Mouse (Mus musculus): Measurements from ENCODE around the gene Plce1. TPM values are rescaled to one million over a fixed set of nuclear protein-coding genes. Genes with fewer than 3 reads are reported as not detected.
"Not testable (repeated sequence)": the region's sequence is repeated elsewhere in the genome, so short reads cannot be mapped to it uniquely, and the experiment has no call there.

The Plce1 gene
- polyA plus RNA-seq, 1 experiment, result 2.2 TPM

DNA sequence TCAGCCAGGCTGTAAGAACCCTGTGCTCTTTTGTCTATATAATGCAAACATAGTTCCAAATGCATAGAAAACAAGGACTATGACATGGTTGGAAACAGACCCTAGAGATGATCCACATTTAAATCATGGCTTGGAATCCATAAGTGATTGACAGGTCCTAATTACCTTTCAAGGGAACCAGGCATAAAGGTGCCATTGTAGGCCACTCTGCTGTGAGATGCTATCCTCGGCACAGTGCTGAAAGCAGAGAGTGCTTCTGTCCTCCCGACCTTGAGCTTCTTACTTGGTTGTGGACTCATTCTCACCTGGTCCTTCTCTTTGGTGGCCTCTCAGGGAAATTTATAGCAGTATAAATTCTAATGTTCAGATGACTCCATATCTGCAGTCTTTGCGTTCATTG is 46.6 kb downstream of the Plce1 start:
- TF ChIP-seq CTCF (IDR thresholded peaks at IDR 0.05; ENCODE audit: extremely low read depth, insufficient read depth, low read length) (no peak), POLR2A (IDR thresholded peaks at IDR 0.05; ENCODE audit: extremely low read depth, insufficient read depth, low read length) (no peak)
- no peak overlapping the region for H3K27ac ChIP-seq (ENCODE audit: insufficient read depth, low read length)
- H3K4me3 ChIP-seq (ENCODE audit: insufficient read depth, low read length), result no peak overlapping the region
- no peaks in the 10 kb centered on the region for H3K4me1 ChIP-seq (ENCODE audit: control insufficient read depth, insufficient read depth, low read length)

DNA sequence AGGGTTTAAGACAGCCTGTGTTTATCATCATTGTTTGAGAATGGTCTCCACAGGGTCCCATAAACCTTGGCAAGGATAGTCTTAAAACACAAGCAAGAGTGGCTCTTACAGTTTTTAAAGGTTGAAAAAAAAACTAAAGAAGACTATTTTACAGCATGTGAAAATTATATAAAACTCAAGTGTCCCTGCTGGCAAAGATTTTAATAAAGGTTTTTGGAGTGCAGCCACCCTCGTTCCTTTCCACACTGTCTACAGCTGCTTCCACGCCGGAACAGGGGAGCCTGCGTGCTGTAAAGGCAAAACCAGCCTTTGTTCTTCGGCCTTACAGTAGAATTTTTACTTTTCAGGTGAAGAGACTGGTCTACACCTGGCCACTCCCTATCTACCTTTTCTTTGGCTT is 52.3 kb downstream of the Plce1 start:
- Histone ChIP-seq H3K4me1 (ENCODE audit: control insufficient read depth, insufficient read depth, low read length) (no peaks in the 10 kb centered on the region), H3K4me3 (ENCODE audit: insufficient read depth, low read length) (no peak overlapping the region), H3K27ac (ENCODE audit: insufficient read depth, low read length) (no peak overlapping the region)
- TF ChIP-seq CTCF (IDR thresholded peaks at IDR 0.05; ENCODE audit: extremely low read depth, insufficient read depth, low read length) (no peak), POLR2A (IDR thresholded peaks at IDR 0.05; ENCODE audit: extremely low read depth, insufficient read depth, low read length) (no peak)

DNA sequence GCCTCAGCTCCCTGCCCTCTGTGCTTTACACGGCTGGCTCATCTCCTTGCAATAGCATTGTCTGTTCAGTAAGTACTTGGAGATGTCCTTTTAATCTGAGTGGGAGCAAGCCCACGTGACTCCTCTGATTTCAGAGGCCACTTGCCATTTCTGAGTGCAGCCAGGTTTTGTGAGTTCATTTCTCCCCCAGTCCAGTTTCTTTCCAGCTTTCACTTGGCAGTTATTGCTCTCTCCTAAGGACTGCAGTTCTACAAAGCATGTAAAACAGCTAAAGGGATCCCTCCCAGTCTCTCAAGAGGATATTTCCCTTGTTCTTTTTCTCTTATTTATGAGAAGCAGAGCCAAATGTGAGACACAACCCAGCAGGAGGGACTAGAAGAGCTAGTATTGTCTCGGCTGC is 58.4 kb downstream of the Plce1 start:
- TF ChIP-seq CTCF (IDR thresholded peaks at IDR 0.05; ENCODE audit: extremely low read depth, insufficient read depth, low read length), result no peak
- TF ChIP-seq POLR2A (IDR thresholded peaks at IDR 0.05; ENCODE audit: extremely low read depth, insufficient read depth, low read length), result no peak
- Histone ChIP-seq H3K27ac (ENCODE audit: insufficient read depth, low read length) (no peak overlapping the region), H3K4me3 (ENCODE audit: insufficient read depth, low read length) (no peak overlapping the region), H3K4me1 (ENCODE audit: control insufficient read depth, insufficient read depth, low read length) (no peaks in the 10 kb centered on the region)

DNA sequence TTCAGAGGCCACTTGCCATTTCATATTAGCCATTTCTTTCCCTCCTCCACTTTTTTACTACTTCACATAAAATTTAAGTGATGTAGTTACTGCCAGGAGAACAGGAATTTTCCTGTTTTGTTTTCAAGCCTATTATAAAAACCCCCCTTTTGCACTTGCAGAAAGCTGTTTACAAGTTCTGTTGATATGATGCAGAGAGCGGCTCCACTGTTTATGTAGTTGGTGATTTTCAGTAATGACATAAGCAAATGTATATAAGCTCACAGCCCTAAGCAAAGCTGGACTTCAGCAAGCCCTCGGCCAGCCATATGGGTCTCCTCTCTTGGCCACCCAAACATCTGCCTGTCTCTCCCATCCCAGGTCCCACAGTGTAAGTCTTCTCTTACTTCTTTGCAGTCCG is 59.6 kb downstream of the Plce1 start:
- Histone ChIP-seq H3K27ac (ENCODE audit: insufficient read depth, low read length) (no peak overlapping the region), H3K4me3 (ENCODE audit: insufficient read depth, low read length) (no peak overlapping the region), H3K4me1 (ENCODE audit: control insufficient read depth, insufficient read depth, low read length) (no peaks in the 10 kb centered on the region)
- no peak for TF ChIP-seq POLR2A (IDR thresholded peaks at IDR 0.05; ENCODE audit: extremely low read depth, insufficient read depth, low read length)

DNA sequence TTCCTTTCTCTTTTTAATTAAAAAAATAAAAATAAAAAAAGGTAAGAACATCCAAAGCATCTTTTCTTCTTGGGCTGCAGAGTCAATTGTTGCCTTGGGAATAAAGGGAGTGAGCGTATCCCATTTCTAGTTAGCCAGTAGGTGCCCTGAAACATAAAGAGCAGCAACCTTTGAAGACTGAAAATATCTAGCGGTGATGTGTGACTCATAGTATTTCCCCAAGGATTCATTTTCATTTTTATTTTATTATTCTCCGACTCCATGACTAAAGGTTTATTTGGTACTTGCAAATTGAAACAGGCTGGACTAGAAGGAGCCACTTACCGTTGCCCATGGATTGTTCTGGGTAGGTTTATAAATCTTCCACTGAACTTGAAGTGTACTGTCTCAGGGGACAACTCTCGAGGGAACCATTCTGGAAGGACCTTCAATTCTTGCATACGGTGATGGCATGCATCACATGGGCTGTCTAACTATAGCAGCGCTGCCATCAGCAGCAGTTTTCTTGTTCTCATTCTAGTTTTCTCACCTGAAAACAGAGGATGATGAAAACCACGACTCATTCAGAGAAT is 68.7 kb downstream of the Plce1 start:
- Histone ChIP-seq H3K27ac (ENCODE audit: insufficient read depth, low read length) (no peak overlapping the region), H3K4me3 (ENCODE audit: insufficient read depth, low read length) (no peak overlapping the region), H3K4me1 (ENCODE audit: control insufficient read depth, insufficient read depth, low read length) (no peaks in the 10 kb centered on the region)
- no peak for TF ChIP-seq CTCF (IDR thresholded peaks at IDR 0.05; ENCODE audit: extremely low read depth, insufficient read depth, low read length)
- no peak for TF ChIP-seq POLR2A (IDR thresholded peaks at IDR 0.05; ENCODE audit: extremely low read depth, insufficient read depth, low read length)

DNA sequence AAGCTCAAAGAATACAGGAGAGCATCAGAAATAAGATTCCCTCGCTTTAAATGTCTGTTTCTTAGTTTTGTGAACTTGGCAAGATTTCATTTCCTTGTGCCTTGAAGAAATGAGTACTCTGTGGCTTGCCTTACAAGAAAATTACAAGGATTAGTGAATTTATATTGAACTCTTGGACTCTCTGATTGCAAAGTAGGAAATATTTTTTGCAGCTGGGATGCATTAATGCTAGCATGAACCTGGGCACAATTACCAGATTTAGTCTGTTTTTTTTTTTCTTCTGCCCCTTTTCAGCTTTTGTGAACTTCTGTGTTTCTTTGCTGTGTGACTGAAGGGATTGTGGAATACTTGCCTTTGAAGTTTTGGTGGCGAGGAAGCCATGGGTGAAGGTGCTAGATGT is 72.6 kb downstream of the Plce1 start:
- H3K27ac ChIP-seq (ENCODE audit: insufficient read depth, low read length), result no peak overlapping the region
- no peaks in the 10 kb centered on the region for H3K4me1 ChIP-seq (ENCODE audit: control insufficient read depth, insufficient read depth, low read length)
- no peak for TF ChIP-seq CTCF (IDR thresholded peaks at IDR 0.05; ENCODE audit: extremely low read depth, insufficient read depth, low read length)
- no peak for TF ChIP-seq POLR2A (IDR thresholded peaks at IDR 0.05; ENCODE audit: extremely low read depth, insufficient read depth, low read length)
- H3K4me3 ChIP-seq (ENCODE audit: insufficient read depth, low read length), result no peak overlapping the region

DNA sequence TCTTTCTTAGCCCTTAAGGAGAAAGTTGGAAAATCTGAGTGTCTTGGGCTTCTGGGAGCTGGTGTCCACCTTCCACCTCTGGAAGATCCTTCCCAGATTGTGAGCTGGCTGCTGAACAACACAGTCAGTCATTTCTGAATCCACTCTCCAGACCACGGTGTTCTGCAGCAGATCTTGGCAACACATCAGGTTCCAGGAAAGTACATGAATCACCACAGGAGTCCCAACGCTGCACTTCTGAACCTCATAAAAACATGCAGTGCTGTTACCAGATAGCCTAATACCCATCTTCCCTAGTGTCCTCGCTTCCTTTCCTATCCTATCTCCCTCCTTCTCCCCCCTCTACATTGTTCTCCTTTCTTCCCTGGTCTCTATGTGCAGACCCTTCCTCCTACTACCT is 74.5 kb downstream of the Plce1 start:
- no peaks in the 10 kb centered on the region for H3K4me1 ChIP-seq (ENCODE audit: control insufficient read depth, insufficient read depth, low read length)
- TF ChIP-seq CTCF (IDR thresholded peaks at IDR 0.05; ENCODE audit: extremely low read depth, insufficient read depth, low read length) (no peak), POLR2A (IDR thresholded peaks at IDR 0.05; ENCODE audit: extremely low read depth, insufficient read depth, low read length) (no peak)
- H3K4me3 ChIP-seq (ENCODE audit: insufficient read depth, low read length), result no peak overlapping the region
- no peak overlapping the region for H3K27ac ChIP-seq (ENCODE audit: insufficient read depth, low read length)

DNA sequence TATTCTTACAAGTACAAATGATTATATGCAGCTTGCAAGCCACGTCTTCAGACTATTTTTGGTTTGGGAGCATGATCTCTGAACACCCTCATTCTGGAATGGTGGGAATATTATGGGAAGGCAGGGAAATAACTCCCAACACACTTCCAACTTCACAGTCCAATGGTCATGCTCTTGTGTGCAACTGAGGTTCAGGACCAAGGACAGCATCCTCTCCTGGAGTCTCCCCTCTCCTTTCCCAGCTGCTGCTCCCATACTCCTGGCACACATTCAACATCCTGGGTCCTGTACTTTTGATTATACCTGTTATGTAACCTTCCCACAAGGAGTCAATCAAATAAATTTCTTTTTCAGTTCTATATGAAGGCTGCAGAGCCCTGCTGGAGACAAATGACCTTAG is 77.9 kb downstream of the Plce1 start:
- Histone ChIP-seq H3K27ac (ENCODE audit: insufficient read depth, low read length) (no peak overlapping the region), H3K4me3 (ENCODE audit: insufficient read depth, low read length) (no peak overlapping the region), H3K4me1 (ENCODE audit: control insufficient read depth, insufficient read depth, low read length) (no peaks in the 10 kb centered on the region)
- TF ChIP-seq CTCF (IDR thresholded peaks at IDR 0.05; ENCODE audit: extremely low read depth, insufficient read depth, low read length) (no peak), POLR2A (IDR thresholded peaks at IDR 0.05; ENCODE audit: extremely low read depth, insufficient read depth, low read length) (no peak)

DNA sequence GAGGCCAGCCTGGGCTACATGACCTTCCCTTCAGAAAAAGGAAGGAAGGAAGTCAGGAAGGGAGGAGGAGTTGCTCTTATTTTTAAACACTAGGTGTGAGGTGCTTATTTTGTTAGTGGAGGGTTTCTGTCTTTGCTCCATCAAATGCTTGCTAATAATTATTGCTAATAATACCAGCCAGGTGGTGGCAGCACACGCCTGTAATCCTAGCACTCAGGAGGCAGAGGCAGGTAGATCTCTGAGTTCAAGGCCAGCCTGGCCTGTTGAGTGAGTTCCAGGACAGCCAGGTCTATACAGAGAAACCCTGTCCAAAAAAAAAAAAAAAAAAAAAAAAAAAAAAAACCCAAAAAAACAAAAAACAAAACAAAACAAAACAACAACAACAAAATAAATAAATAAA is 81.0 kb downstream of the Plce1 start:
- not testable (repeated sequence) for H3K27ac ChIP-seq (ENCODE audit: insufficient read depth, low read length); H3K4me3 ChIP-seq (ENCODE audit: insufficient read depth, low read length); H3K4me1 ChIP-seq (ENCODE audit: control insufficient read depth, insufficient read depth, low read length)

DNA sequence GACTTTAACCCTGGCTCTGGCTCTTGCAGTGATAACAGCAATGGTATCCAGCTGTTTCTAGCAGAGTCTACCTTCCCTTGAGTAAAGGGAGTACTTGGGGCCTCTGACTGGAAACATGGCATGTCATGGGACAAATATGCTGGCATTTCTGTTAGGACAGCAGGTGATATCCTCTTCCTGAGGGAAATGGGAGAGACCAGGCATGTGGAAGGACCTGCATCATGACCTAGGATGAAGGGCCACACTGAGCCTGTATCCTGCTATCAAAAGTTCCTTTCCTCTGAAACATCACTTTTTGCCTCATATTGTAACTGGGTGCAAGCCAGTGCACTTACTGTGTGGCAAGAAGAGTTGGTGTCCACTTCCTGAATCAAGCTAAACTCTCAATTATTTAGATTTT is 85.2 kb downstream of the Plce1 start:
- no peak overlapping the region for H3K4me3 ChIP-seq (ENCODE audit: insufficient read depth, low read length)
- TF ChIP-seq POLR2A (IDR thresholded peaks at IDR 0.05; ENCODE audit: extremely low read depth, insufficient read depth, low read length) (no peak), CTCF (IDR thresholded peaks at IDR 0.05; ENCODE audit: extremely low read depth, insufficient read depth, low read length) (no peak)
- no peaks in the 10 kb centered on the region for H3K4me1 ChIP-seq (ENCODE audit: control insufficient read depth, insufficient read depth, low read length)
- H3K27ac ChIP-seq (ENCODE audit: insufficient read depth, low read length), result no peak overlapping the region

DNA sequence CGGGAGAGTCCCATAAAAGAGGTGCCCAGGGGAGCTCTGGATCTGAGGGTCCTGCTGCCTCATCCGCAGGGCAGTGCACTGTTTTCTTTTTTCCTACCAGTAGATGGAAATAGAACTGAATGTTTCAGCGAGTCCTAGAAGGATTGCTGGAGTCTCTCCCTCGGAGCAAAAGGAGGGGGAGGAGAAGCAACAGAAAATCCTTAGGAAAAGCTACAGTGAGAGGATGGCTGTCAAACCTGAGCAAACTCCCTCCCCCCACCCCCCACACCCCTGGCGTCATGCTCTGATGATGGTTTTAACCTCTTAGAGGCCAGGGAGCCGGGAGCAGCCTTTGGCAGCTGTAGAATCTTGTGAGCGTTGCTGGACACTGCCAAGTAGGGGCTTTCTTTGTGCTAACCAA is 85.8 kb downstream of the Plce1 start:
- H3K4me1 ChIP-seq (ENCODE audit: control insufficient read depth, insufficient read depth, low read length), result no peaks in the 10 kb centered on the region
- no peak overlapping the region for H3K27ac ChIP-seq (ENCODE audit: insufficient read depth, low read length)
- no peak overlapping the region for H3K4me3 ChIP-seq (ENCODE audit: insufficient read depth, low read length)
- TF ChIP-seq POLR2A (IDR thresholded peaks at IDR 0.05; ENCODE audit: extremely low read depth, insufficient read depth, low read length), result no peak
- TF ChIP-seq CTCF (IDR thresholded peaks at IDR 0.05; ENCODE audit: extremely low read depth, insufficient read depth, low read length), result peak; percentile 27; the same call in 1 of the 2 replicates

Measured in cortical plate, adult 2 months (tissue).